Mouse (Mus musculus) limb, embryonic 10.5 days (tissue): ENCODE measurements around the gene Sypl2. TPM values are rescaled to one million over a fixed set of nuclear protein-coding genes. Genes with fewer than 3 reads are reported as not detected.
"Not testable (repeated sequence)": the region's sequence is repeated elsewhere in the genome, so short reads cannot be mapped to it uniquely, and the experiment has no call there.

Experiments
- DNase-seq: peaks from one replicate; pipeline ENCODE4 v3.0.0-alpha.2; 2017; ENCODE audit warnings: low spot score
- H3K27ac ChIP-seq: fragments of 300-500 bp; sonication (generic); 2 replicates; pipeline ENCODE4 v1.5.1; 2016; ENCODE audit warnings: mild to moderate bottlenecking
- H3K27me3 ChIP-seq: fragments of 300-500 bp; sonication (generic); 2 replicates; pipeline ENCODE4 v1.6.1; 2016; ENCODE audit warnings: low read depth, mild to moderate bottlenecking; ENCODE audit not compliant: poor library complexity, severe bottlenecking
- H3K36me3 ChIP-seq: fragments of 300-500 bp; sonication (generic); 2 replicates; pipeline ENCODE4 v1.6.1; 2016; ENCODE audit warnings: mild to moderate bottlenecking, moderate library complexity
- H3K4me1 ChIP-seq: fragments of 300-500 bp; sonication (generic); 2 replicates; pipeline ENCODE4 v1.6.1; 2016
- H3K4me3 ChIP-seq: fragments of 300-500 bp; sonication (generic); 2 replicates; pipeline ENCODE4 v1.5.1; 2016; ENCODE audit warnings: mild to moderate bottlenecking, moderate library complexity
- H3K9me3 ChIP-seq: fragments of 300-500 bp; sonication (generic); replicated peaks from 2 replicates; pipeline ENCODE4 v1.6.1; 2016; ENCODE audit warnings: mild to moderate bottlenecking
- WGBS: fragments of 180-500 bp; shearing (Covaris S2); methylation state at CpG from one replicate; pipeline ENCODE4 v1.1.7; 2016; 5-methylcytosine and 5-hydroxymethylcytosine counted together
- polyA plus RNA-seq: library from polyadenylated mRNA; unstranded; fragments of >200 nt; fragmentation: Nextera tagmentation; extraction: Ambion mirVana; gene quantifications from 2 replicates; pipeline ENCODE4 v1.2.1, GENCODE M21; 2016

Gene Sypl2
- 0.23 and 0.56 TPM in 2 replicates for polyA plus RNA-seq

DNA sequence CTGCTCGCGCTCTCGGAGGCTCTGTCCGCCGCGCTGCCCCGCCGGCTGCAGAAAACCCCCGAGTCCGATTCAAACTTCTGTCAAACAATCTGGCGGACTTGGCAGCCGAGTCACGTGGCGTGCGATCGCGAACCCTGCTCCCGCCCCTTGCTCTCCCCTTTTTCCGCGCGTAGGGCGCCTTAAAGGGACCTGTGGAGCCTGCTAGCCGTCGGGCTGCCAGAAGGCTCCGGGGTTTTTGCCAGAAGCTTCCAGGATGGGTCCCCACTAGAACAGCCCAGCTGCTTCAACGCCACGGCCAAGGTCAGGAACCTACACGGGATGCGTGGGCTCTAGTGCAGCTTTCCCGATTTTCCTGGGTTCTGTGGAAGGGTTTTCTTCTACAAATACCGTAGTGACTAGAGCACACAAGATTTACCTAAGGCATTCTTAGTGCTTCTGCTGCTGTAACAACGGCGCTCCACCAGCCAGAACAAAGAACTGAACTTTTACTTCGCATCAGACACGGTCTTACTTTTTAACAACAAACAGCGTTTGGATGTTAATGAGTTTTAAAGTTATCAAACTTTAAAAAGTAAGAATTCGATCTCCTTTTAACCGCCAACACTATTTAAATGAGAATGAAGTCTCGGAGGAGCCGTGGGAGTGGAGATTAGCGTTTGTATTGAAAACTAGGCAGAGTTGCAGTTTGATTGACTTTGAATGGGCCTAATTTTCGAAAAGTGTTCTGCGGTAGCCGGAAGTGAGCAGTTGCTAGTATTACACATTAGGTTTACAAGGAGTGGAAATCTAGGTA, at the start of gene Sypl2:
TSS of gene Sypl2 (minus strand) at position 91 of the 793 bp plus-strand sequence.
- peak within 1 kb of the TSS; percentile 70 for H3K27ac ChIP-seq

DNA sequence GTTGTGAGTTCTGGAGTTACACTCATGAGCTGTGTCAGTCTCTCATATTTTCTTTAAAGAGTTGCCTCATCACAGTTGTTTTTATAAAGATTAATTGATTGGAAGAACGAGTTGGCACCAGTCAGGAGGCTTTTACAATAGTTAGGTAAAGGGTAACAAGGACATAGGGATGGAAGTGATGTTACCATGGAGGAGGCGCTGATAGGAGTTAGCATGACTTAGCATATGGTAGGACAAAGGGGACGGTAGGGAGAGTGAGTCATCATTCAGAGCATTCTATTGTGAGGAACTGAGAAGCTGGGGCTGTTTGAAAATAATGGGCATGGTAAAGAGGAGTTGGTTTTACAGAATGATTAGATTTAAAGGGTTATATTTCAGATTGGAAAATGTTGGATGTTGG, 32.9 kb upstream of the Sypl2 start:
- Histone ChIP-seq H3K36me3 (peaks cover 31% of the 10 kb centered on the region), H3K27me3 (no peaks in the 10 kb centered on the region), H3K9me3 (no peaks in the 10 kb centered on the region), H3K4me1 (peaks cover 10% of the 10 kb centered on the region; the same call in 1 of the 2 replicates), H3K27ac (no peak overlapping the region), H3K4me3 (no peak overlapping the region)
- WGBS, result 88% methylated on average over 3 of the region's 3 CpGs
- DNase-seq, result no peak

More for the DNA sequence above, at the start of gene Sypl2:
- DNase-seq, result no peak
- WGBS, result 6% methylated on average over 44 of the region's 44 CpGs
- Histone ChIP-seq H3K4me3 (peak within 1 kb of the TSS; percentile 55), H3K9me3 (no peaks in the 10 kb centered on the region), H3K4me1 (peaks cover 13% of the 10 kb centered on the region), H3K36me3 (no peaks in the 10 kb centered on the region), H3K27me3 (peaks cover 75% of the 10 kb centered on the region)

DNA sequence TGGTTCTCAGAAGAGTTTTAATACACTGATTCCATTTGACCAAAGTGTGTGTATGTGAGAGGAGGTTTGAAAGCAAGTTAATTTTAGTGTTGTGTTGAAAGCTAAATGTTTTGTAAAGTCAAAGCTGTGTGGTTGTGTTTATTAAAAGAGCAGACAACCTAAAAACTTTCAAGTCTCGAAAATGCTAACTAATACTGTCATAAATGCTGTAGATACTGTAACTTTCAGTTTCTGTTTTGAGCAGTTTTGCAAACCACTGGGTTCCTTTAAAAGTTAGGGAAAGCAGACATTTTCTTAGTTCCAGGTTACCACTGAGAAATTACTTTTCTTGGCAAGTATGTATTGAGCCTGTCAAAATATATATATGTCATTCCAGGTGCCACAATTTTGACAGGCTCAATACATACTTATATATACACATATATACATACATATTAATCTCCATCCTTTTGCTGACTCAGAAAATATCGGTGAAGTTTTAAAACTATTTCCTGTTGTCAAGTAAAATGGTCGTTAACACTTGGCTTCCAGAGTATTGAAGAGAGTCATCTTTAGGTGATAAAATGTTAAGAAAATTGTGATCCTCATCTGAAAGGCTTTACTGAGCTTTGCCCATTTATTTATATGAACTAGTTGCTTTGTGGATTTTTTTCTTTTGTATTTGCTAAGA, 31.5 kb upstream of the Sypl2 start:
- no peak for DNase-seq
- H3K4me1 ChIP-seq, result peaks cover 10% of the 10 kb centered on the region; the same call in 1 of the 2 replicates
- H3K4me3 ChIP-seq, result peak overlapping the region; percentile 96
- WGBS, result 80% methylated on average over 3 of the region's 3 CpGs
- H3K27me3 ChIP-seq, result no peaks in the 10 kb centered on the region
- no peaks in the 10 kb centered on the region for H3K9me3 ChIP-seq
- peak overlapping the region; percentile 83; the same call in 1 of the 2 replicates for H3K27ac ChIP-seq
- H3K36me3 ChIP-seq, result peaks cover 23% of the 10 kb centered on the region

DNA sequence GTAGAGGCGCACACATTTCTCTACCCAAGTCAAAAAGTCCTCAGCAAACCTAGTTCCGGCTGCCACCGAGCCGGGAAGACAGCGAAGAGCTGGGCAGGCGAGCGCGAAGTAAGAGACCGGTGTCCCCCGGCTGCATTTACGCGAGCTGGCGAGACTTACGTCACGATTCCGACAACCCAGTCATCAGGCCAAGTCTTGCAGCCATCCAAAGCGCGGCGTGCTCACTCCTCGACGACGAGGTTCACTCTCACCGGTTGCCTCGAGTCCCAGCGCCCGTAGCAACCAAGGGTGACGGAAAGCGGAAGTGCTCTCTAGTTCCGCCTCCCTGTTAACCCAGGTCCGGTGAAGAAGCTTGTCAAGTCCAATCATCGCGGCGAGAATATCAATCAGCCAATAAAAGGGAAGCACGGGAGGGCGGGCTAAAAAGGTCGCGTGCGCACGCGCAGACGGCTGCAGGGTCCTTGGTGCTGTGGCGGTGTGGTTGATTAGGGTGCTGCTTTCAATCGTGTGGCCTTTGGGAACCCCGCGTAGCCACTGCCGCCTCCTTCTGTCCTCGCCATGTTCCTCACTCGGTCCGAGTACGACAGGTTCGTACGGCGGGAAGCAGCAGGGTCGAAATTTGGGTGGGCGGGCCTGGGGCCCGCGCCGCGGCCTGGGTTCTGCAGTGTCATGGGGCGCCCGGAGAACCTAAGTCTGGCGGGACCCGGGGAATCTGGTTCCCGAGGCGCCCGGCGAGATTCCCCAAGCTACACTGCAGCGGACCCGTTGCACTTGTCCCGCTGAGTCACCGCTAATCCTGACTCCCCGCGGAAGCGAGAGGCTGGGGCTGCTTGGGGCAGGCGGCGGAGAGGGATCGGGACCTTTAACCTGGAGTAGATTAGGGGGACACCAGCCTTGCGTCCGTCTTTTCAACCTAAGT, 30.5 kb upstream of the Sypl2 start, which contains the start of gene Psma5:
TSS of gene Psma5 (plus strand) at position 208 of the 919 bp plus-strand sequence.
- no peaks in the 10 kb centered on the region for H3K27me3 ChIP-seq
- under 1% methylated on average over 79 of the region's 79 CpGs for WGBS
- H3K9me3 ChIP-seq, result no peaks in the 10 kb centered on the region
- H3K36me3 ChIP-seq, result peaks cover 14% of the 10 kb centered on the region
- peaks cover 10% of the 10 kb centered on the region; the same call in 1 of the 2 replicates for H3K4me1 ChIP-seq
- H3K27ac ChIP-seq, result peak within 1 kb of the TSS; percentile 83
- DNase-seq, result peak; percentile 96
- H3K4me3 ChIP-seq, result peak within 1 kb of the TSS; percentile 96

DNA sequence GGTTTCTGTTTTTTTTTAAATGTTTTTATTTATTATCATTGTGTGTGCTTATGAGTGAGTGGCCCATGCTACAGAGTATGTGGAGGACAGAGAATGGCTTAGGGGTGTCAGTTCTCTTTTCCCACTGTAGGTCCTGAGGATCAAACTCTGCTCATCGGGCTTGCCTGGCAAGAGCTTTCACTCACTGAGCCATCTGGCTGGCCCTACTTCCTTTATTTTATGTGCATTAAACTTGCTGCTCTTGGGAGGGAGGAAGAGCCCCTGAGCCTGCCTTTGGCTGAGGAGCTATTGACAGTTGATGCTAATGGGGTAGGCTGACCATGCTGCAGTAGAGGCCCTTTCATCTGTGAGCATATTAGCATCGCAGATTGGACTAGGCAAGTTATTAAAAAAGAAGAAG, 20.4 kb upstream of the Sypl2 start:
- Histone ChIP-seq H3K27me3 (no peaks in the 10 kb centered on the region), H3K9me3 (no peaks in the 10 kb centered on the region), H3K27ac (no peak overlapping the region), H3K4me3 (no peak overlapping the region), H3K4me1 (no peaks in the 10 kb centered on the region), H3K36me3 (no peaks in the 10 kb centered on the region)
- 91% methylated on average over 2 of the region's 2 CpGs for WGBS
- no peak for DNase-seq

DNA sequence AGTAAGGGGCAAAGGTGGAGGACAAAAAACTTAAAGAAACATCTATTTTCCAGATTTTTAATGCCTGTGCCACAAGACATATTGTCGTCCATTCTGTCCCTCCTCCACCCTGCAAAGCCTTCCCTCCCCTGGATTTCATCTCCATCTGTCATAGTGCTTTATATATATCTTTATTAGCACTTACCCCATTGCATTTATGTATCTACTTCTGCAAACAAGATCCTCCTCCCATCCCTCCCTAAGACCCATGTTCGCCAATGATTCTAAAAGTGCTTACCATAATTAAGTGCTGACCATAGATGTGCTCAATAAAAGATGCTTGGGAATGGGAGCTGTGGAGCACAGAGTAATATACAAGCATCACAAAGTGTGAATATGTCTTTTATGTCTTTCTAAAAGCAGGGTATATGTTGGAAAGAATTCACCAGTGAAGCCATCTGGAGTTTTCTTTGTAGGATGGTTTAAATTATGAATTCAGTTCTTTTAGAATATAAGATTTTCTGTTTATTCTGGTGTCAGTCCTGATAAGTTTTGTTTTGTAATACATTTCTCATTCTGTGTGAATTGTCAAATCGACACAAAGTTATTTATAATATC, 14.9 kb upstream of the Sypl2 start:
- Histone ChIP-seq H3K4me3 (no peak overlapping the region), H3K36me3 (no peaks in the 10 kb centered on the region), H3K4me1 (no peaks in the 10 kb centered on the region), H3K27me3 (no peaks in the 10 kb centered on the region), H3K27ac (no peak overlapping the region), H3K9me3 (no peaks in the 10 kb centered on the region)
- 95% methylated on average over 3 of the region's 3 CpGs for WGBS
- DNase-seq, result no peak

DNA sequence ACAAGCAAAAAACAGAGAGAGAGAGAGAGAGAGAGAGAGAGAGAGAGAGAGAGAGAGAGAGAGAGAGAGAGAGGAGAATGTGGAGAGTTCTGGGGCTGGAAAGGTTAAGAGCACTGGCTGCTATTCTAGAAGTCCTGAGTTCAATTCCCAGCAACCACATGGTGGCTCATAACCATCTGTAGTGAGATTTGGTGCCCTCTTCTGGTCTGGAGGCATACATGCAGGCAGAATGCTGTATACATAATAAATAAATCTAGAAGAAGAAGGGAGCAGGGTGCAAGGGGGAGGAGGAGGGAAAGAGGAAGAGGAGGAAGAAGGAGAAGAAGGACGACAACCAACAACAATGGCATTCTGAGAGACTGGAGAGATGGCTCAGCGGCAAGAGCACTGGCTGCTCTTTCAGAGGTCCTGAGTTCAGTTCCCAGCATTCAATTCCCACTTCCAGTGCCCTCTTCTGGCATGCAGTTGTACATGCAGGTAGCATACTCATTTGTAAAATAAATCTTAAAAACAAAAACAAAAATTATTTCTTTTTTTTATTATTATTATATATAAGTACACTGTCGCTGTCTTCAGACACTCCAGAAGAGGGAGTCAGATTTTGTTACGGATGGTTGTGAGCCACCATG, 11.1 kb upstream of the Sypl2 start:
- WGBS, result 85% methylated on average over 4 of the region's 4 CpGs
- H3K36me3 ChIP-seq, H3K4me1 ChIP-seq, H3K4me3 ChIP-seq, H3K27me3 ChIP-seq, H3K27ac ChIP-seq, H3K9me3 ChIP-seq, DNase-seq: not testable (repeated sequence)

DNA sequence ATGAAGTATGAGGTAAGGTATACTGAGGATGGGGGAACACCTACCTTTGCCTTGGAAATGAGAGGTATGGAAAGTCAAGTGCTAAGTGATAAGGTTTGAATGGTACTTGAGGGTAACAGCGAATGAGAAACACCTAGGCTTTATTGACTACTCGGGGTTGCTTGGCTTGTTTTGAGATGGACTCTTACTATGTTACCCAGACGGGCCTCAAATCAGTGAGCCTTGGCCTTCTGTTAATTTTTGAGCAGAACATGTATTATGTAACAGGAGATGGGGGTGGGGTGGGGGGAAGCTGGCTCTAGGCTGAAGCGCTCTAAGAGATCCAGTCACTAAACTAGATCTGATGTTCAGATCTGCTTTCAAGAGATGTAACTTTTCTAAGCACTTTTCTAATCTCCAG, 5.2 kb upstream of the Sypl2 start:
- no peaks in the 10 kb centered on the region for H3K9me3 ChIP-seq
- no peak overlapping the region for H3K4me3 ChIP-seq
- peaks cover 2% of the 10 kb centered on the region for H3K4me1 ChIP-seq
- peaks cover 26% of the 10 kb centered on the region for H3K27me3 ChIP-seq
- 84% methylated on average over 4 of the region's 4 CpGs for WGBS
- no peaks in the 10 kb centered on the region for H3K36me3 ChIP-seq
- no peak for DNase-seq
- no peak overlapping the region for H3K27ac ChIP-seq

DNA sequence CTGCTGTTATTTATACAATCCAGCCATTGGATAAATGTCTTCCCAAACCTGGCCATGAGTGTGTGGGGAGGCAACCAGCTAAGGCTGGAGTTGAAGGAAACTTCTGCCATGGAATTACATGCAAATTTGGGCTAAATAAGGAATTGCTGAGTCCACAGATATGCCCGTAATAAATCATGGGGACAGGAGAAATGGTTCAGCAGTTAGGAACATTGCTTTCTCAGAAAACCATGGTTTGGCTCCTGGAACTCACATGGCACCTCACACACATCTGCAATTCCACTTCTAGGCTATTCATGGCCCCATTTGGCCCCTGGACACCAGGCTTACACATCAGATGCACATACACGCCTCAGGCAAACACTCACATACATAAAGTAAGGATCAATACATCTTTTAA, 1.1 kb upstream of the Sypl2 start:
- Histone ChIP-seq H3K27me3 (peaks cover 68% of the 10 kb centered on the region), H3K4me3 (no peak overlapping the region), H3K27ac (no peak overlapping the region), H3K36me3 (no peaks in the 10 kb centered on the region), H3K9me3 (no peaks in the 10 kb centered on the region), H3K4me1 (peaks cover 13% of the 10 kb centered on the region)
- DNase-seq, result no peak
- 73% methylated on average over 2 of the region's 2 CpGs for WGBS

DNA sequence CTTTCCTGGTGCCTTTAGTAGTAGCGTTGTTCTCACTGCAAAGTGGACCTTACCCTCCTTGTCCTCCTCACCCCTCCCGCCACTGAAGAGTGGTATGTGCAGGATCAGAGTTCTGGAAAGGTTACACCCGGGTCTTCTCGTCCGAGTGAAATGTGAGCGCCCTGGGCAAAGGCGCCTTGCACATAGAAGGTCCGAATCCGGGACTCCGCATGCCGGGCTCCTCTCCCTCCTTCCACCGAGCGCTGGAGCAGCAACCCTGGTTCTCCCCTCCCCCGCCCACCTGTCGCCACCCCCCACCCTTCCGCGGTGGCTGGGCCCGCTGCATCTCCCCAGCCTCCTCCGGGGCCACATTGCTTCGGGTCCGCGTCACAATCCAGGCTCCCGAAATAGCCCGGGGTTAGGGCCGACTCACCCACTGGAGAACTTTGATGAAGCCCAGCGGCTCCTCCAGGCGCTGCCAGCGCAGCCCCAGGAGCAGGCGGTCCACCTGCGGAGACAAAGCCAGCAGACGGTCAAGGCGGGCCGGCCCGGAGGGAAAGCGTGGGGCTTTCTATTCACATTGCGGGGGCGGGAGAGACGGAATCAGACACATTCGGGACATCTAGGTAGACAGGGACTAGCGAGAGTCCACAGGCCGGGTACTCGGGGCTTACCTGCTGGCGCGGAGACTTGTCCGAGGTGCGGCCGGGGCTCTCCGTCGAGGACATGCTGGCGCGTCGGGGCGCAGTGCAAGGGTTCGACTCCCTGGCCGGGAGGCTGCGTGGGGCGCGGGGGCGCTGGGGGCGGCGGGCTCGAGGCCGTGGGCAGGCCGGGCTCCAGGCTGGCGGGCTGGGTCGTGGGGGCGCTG, 514 bp downstream of the Sypl2 start:
- DNase-seq, result peak; percentile 71
- Histone ChIP-seq H3K27ac (peak overlapping the region; percentile 70), H3K4me1 (peaks cover 13% of the 10 kb centered on the region), H3K27me3 (peaks cover 83% of the 10 kb centered on the region), H3K9me3 (no peaks in the 10 kb centered on the region), H3K36me3 (no peaks in the 10 kb centered on the region), H3K4me3 (peak overlapping the region; percentile 55)
- WGBS, result 3% methylated on average over 61 of the region's 67 CpGs

DNA sequence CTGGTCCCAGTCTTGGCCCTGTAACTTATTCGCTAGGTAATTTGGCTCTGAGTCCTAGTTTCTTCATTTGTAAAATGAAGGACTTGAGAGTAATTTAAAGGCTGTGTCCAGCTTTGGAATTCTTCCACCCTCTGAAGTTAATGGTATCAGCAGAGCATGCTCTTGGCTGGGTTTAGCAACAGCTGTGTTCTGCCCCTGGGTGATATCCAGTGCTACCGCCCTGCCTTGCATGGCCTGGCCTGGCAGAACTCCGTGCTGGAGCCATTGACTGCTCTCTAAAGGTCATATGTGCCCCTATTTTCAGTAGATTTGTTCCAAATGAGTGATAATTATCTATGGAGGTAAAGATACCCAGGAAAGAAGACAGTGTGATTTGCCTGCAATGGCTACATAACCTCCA, 5.8 kb downstream of the Sypl2 start:
- no peak for DNase-seq
- Histone ChIP-seq H3K27me3 (peaks cover 63% of the 10 kb centered on the region), H3K4me3 (no peak overlapping the region), H3K27ac (no peak overlapping the region), H3K4me1 (peaks cover 1% of the 10 kb centered on the region), H3K9me3 (no peaks in the 10 kb centered on the region), H3K36me3 (no peaks in the 10 kb centered on the region)
- 84% methylated on average over 3 of the region's 3 CpGs for WGBS
